Mouse (Mus musculus): Measurements from ENCODE around the gene Pde6h.

Pde6h gene

DNA sequence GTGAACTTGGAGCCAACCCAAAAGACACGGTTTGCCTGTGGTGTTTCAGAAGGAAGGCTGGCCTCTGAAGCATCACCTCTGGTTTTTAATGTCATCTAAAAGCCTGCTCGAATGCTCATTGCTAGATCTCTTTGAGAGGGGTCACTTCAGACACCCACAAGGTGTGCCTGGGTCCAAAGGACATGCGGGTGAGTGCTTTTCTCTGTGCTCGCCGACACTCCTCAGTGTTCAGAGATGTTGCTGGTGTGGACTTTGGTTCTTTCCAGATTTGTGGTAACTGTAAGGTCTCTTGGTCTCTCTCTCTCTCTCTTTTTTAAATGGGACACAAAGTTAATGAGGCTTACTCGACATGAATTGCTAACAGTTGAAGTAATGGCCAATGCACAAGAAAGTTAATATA is 58.9 kb downstream of the Pde6h start:
- in situ Hi-C loops (cut with MboI), result no loop called here

DNA sequence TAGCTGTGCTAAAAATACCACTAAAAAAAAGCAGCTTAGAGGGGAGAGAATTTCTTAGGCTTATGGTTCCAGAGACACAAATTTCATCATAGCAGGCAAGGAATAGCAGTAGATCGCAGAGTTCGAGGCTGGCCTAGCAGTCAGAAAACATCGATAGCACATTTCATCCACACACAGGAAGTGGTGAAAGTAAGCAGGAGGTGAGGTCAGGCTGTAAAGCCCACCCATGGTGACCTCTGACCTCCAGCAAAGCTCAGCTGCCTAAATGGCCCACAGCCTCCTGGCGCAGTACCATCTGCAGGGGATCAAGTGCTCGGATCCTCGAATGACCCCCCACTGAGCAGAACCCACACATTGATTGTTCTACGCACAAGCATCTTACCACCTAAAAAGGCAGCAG is 59.6 kb downstream of the Pde6h start:
- in situ Hi-C loops (cut with MboI), result no loop called here

DNA sequence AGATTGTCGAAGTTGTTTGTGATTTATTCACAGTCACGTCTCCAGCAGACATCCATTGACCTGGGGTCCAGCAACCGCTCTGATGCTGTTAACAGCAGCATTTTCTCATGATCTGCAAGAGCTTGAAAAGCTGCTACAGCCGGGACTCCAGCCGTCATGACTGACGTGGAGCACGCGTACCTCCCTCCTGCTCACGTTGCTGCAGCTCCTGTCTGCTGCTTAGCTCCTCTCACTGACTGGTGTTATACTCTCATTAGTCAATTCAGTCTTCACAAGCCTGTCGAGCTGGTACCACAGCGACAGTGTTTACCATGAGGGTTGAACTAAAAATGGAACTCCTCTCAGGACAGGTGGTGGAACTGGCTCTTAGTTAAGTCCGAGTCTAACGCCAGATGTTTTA is 62.4 kb downstream of the Pde6h start:
- in situ Hi-C loops (cut with MboI), result no loop called here

DNA sequence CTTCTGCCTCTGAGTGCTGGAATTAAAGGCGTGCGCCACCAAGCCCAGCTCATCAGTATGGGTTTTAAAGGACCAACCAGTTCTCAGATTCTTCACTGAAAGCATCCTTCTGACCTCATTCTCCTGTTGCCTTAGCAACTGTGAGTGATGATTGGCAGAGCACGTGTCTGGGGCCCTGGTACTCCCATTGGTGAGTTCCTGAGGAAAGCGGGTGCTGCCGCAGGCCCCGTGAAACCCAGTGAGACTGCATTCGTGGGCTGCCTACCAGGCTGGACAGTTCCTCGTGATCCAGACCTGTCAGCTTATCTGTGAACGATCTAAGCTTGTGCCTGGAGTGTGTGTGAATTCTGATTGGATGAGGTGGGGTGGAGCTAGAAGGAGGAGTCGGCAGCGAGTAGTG is 63.1 kb downstream of the Pde6h start:
- in situ Hi-C loops (cut with MboI), result no loop called here

DNA sequence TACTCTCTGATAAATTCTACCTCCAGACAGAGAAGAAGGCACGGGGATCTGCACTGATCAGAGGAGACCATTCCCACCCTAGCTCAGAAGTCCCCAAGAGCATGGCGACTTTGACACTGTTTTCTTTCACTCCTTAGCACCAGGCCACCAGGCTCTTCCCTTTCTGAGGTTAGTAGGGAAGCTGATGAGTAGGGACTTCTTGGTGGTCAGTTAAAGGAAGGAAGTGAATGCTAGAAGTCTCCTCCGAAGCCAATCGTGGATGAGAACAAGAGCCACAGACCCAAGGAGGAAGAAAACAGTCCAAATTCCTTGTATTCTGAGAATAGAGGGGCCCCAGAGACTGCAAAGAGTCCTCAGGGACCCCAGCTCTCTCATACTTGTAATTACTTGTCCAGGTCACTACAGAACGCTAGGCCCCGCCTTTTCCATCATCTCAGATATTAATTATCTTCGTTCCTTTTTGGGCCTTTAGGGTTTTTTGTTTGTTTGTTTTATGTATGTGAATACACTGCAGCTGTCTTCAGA is 65.0 kb downstream of the Pde6h start:
- in situ Hi-C loops (cut with MboI), result no loop called here

DNA sequence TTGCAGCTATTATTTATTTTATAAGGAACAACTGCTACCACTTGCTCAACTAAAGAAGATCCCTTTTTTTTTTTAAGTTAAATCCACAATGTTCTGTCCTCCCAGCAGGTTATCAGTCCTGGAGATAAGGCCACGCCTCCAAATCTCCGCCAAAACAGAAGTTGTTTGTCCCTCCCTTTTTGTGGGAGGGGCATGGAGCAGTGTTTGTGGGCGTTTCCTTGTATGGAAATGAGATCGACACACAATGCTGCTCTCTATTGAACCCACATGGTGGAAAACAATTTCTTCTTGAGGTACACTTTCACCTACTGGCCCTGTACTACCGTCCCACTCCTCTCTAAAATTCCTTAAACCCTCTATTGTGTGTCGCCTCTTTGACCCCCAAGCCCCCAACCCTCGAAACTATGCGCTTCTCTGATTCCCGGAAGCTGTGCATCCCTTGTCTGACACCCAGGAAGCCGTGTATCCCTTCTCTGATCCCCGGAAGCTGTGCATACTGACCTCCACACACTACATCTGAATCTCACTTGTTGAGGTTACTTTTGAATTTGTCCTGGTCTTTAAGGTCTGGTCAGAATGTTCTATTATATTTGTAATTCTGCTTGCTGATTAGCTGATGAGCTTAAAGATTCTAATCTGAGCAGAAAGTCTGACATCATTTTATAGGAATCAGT is 66.3 kb downstream of the Pde6h start:
- in situ Hi-C loops (cut with MboI), result no loop called here

- in situ Hi-C loops (cut with MboI), result no loop called here
Observed at GRCm38 (mm10) chr6:136990557-136990956, 66.9 kb downstream of the Pde6h start.

DNA sequence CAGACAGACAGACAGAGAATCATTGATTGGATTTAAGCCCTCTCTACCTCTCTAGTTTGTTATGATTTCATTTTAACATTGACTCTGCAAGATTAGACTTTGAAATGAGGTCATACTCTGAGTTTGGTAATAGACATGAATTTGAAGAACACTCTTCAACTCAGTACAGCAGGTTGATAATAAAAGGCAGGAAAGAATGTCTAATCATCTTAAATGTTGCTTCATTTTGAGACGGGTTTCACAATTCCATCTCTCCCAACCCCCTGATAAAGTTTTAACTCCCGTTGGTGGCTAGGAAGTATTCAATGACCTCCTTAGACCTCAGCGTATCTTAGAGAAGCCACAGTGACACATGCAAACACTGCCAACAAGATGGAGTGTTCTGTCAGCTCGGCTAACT is 69.9 kb downstream of the Pde6h start:
- in situ Hi-C loops (cut with MboI), result no loop called here

GRCm38 (mm10) chr6:136995533-136995932 is 71.9 kb downstream of the Pde6h start:
- in situ Hi-C loops (cut with MboI), result no loop called here

DNA sequence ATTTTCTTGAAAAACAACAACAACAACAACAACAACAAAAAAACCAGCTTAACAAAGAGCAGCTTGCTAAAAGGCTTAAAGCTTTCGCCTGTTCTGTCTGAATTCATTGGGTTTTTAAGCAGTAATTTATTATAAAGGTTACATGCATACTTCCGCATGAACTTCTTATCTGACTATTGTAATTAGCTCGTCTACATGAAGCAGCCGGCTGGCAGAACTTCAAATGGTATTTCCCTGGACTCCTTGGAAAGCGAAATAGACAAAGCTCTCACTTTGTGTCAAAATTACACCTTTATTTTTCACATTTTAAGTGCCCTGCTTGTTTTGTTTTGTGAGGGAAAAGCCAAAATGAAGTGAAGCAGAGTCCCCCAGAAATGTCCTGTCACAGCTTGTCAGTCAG is 72.7 kb downstream of the Pde6h start:
- in situ Hi-C loops (cut with MboI), result no loop called here

- in situ Hi-C loops (cut with MboI), result no loop called here
Observed at GRCm38 (mm10) chr6:136998181-136998580, 74.5 kb downstream of the Pde6h start.

GRCm38 (mm10) chr6:136999009-136999408 is 75.4 kb downstream of the Pde6h start:
- in situ Hi-C loops (cut with MboI), result no loop called here

- in situ Hi-C loops (cut with MboI), result no loop called here
Observed at GRCm38 (mm10) chr6:136999707-137000446, 76.2 kb downstream of the Pde6h start.

- in situ Hi-C loops (cut with MboI), result no loop called here
Observed at GRCm38 (mm10) chr6:137000706-137001105, 77.1 kb downstream of the Pde6h start.

DNA sequence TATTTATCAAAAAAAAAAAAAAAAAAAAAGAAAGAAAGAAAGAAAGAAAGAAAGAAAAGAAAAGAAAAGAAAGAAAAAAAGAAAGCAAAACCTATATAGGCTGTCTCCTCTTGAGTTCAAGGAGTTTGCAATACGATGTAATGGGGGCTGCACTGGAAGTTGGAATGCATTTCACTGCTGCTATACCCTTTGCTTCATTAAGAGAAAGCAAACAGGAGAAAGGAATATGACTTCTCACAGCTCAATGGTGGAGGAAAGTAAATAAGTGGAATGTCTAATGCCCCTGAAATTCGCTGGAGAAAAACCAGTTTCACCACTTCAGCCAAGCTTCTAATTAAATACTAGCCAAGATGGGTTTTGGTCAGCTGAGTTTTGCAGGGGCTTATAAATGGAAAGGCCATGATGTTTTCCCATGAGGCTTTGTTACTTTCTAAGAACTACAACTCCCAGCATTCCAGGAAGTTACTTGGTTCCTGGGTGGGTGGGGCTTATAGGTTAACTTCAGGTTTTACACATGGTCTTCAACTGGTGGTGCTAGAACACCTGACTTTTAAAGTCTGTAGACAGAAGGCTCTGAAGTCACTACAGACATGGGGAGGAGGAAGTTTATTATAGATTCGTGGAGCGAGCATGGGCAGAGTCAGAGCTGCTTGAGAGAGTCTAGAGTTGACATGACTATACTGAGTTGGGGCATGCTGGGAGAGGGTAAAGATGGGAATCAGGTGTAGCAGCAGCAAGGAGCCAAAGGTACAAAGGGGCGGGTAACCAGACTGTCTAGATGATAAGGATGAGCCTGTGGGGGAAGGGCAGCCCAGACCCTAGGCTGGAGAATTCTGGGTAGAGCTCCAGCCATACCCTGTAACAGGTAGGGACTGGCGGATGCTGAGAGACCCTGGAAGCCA is 77.9 kb downstream of the Pde6h start:
- in situ Hi-C loops (cut with MboI), result no loop called here

DNA sequence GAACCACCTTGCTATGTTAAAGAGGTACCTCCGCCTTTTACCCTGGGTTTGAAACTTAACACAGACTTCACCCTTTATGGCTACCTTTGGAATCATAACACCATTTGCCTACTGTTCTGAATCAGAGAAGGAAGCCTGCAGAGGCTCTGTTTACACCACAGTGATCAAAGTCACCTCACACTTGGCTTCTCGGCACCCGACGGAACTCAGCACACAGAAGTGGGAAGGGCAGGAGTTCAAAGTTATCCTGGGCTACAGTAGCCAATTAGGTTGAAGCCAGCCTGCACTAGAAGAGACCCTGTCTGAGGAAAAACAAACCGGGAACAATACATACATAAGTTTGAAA is 78.5 kb downstream of the Pde6h start:
- in situ Hi-C loops (cut with MboI), result no loop called here

- in situ Hi-C loops (cut with MboI), result no loop called here
Observed at GRCm38 (mm10) chr6:137004359-137004758, 80.7 kb downstream of the Pde6h start.

GRCm38 (mm10) chr6:137011187-137011586 is 87.6 kb downstream of the Pde6h start:
- in situ Hi-C loops (cut with MboI), result no loop called here

GRCm38 (mm10) chr6:137014346-137014745 is 90.7 kb downstream of the Pde6h start:
- in situ Hi-C loops (cut with MboI), result no loop called here

- in situ Hi-C loops (cut with MboI), result no loop called here
Observed at GRCm38 (mm10) chr6:137017216-137017973, 93.8 kb downstream of the Pde6h start.

Measured in mature B cell (primary cell).